Mouse (Mus musculus) cerebellum, adult 18-20 months (tissue): ENCODE measurements at regions not wholly inside any gene's neighbourhood (a gene's known extent, or its start where the extent isn't known, plus 50 kb on each side); places are given as distances from the start of the nearest gene placed in this dataset.

Source experiments
- DNase-seq, 2 experiments: peaks; one replicate each; pipeline ENCODE4 v3.0.0; 2021

DNA sequence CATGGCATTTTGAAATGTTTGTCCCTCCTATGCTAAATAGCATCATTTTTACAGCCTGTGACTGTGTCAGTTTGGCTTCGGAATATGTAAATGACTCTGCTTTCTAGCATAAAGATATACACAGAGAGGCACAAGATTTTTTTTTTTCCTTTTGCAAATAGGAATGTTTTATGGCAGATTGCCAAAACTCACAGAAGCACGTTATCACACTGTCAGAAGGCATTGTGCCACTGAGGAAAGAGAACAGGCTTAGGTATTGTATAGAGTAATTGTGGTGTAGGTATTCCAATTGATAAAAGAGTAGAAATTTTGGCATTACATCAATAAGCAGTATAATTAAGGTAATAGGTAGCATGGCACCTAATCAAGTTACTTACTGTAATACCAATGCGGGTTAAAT lies 988.5 kb upstream of the Tenm2 start:
- no peak for DNase-seq

- DNase-seq = no peak
Observed at GRCm38 (mm10) chr11:38203347-38203746, 967.6 kb upstream of the Tenm2 start.

DNA sequence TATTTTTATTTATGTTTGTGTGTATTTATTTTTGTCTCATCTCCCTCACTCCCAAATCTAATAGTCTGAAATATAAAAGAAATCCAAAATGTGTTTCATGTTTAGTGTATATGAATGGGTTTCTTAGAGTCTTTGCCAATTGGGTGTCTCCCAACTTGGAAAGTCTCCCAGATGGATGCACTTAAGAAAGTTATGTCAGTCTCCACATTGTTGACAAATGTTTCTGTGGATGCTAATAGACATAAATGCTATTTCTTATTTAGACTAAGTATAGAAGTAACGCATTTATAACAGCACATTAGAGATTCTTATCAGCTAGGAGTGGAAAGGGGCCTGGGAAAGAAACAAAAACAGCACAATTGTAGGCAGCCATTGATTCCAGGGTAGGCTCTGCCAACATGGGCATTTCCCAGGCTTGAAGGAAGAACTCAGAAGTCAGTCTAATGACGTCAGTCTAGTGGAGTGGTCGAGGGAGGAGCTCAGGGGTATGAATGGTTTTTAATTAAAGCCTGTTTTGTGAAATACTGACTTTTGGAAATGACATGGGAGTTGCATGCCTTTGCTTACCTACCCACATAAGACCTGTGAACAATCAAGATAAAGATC lies 965.5 kb upstream of the Tenm2 start:
- no peak for DNase-seq

GRCm38 (mm10) chr11:38193719-38194118 lies 958.0 kb upstream of the Tenm2 start:
- DNase-seq = peak in 1 of 2 experiments; percentile 2

DNA sequence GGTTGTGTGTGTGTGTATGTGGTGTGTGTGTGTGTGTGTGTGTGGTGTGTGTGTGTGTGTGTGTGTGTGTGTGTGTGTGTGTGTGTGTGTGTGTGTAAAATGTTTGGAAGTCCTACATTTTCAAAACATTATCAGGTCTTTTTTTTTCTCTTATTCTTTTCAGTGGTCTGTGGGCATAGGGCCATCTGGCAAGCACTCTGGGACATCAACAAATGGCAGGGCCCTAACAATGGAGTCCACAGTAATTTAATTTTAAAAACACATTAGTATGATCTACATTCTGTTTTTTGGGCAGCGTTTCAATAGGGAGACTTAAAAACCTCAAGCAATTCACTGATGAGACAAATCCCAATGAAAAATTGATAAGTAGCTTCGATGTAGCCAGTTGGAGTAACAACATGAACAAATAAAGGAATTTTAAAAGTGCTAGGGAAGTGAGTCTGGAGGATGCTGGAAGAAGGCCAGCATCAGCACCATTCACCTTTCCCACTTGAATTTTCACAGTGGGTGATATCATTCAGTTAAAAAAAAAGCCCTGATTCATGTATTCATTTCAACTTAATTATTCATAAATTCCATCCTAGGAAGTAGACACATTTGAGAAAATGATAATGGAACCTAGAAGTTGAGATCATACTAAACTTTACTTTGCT lies 956.3 kb upstream of the Tenm2 start:
- no peak for DNase-seq

DNA sequence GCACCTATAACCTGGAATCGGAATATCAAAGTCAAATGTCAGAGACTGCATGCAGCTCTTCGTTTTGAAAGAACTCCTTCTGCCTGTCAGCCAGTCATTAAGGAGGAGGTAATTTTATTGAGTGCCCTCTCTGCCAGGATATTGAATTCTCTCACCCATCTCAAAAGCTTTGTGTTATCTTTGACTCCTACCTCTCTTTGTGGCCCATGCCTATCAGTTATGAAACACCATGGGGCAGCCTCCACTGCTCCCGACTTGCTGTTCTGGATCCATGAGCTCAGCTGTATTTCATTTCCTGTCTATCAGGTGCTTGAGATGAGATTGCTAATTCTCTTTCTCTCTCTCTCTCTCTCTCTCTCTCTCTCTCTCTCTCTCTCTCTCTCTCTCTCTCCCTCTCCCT lies 955.7 kb upstream of the Tenm2 start:
- no peak for DNase-seq

GRCm38 (mm10) chr11:38170721-38171120 lies 935.0 kb upstream of the Tenm2 start:
- no peak for DNase-seq

DNA sequence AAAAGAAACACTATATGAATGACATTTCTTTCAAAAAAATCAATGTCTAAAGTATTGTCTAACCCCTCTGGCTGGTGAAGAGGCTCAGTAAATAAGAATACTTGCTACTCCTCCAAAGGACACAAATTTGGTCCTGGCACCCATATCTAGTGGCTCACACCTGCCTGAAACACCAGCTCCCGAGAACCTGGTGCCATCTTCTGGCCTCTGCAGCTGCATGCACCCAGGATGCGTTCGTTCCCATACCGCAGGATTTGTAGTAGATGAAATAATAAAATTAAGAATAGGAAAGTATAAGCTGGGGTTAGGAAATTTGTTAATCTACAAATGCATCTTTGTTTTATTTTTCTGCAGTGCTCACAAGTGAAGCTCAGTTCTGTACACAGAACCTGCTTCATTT lies 922.5 kb upstream of the Tenm2 start:
- DNase-seq = no peak

GRCm38 (mm10) chr11:38156944-38157343 lies 921.2 kb upstream of the Tenm2 start:
- no peak for DNase-seq

DNA sequence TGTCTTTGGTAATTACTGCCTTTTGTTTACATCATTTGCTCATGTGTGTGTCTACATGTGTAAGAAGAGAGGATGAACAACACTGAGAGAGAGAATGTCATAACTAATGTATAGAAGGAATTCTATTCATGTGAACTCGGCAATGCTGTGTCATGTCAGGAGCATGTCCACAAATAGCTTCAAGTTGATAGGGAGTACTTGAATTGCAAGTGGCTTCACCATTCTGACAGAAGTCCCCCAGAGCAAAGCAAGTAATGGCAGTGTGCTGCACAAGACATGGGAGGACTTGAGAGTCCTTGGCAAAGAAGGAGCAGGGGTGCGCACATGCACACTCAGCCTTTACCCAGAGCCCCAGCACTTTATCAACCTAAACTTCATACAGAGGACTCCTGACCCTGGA lies 919.9 kb upstream of the Tenm2 start:
- DNase-seq = no peak

DNA sequence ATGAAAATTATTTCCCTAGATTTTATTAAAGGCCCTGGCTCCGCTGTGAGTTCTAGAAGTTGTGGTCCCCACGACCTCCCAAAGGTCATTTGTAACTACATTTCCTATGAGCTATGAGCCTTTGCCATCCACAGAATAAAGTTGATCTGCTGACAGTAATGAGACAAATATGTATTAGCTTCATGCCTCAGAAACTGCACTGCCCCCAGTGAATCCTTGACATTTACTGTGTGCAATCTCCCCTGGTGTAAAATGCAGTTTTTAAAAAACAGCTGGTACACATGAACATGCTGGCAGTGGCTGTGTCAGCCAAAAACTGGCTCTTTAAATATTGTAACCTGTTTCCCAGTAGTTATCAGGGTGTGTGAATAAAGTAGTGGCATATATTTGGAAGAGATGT lies 907.7 kb upstream of the Tenm2 start:
- no peak for DNase-seq

DNA sequence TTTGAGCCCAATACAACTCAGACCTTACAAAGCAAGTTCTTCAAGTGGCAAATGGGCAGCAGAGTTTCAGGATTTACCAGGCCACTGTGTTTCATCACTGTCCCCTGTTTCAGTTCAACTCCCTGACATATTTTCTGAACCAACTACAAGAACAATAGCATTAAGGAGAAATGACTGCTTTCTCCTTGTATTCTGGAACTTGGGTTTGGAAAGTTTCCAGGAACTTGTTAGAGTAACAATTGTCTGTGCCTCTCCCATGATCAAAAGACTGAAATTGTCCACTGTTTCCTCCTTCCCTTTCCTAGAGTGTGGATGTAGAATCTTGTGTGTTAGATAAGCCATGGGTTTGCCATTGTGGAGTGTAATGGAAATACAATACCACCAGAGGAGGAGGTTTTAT lies 893.1 kb upstream of the Tenm2 start:
- DNase-seq = no peak

GRCm38 (mm10) chr11:38123789-38124330 lies 888.1 kb upstream of the Tenm2 start:
- no peak for DNase-seq

GRCm38 (mm10) chr11:38122474-38122873 lies 886.7 kb upstream of the Tenm2 start:
- no peak for DNase-seq

DNA sequence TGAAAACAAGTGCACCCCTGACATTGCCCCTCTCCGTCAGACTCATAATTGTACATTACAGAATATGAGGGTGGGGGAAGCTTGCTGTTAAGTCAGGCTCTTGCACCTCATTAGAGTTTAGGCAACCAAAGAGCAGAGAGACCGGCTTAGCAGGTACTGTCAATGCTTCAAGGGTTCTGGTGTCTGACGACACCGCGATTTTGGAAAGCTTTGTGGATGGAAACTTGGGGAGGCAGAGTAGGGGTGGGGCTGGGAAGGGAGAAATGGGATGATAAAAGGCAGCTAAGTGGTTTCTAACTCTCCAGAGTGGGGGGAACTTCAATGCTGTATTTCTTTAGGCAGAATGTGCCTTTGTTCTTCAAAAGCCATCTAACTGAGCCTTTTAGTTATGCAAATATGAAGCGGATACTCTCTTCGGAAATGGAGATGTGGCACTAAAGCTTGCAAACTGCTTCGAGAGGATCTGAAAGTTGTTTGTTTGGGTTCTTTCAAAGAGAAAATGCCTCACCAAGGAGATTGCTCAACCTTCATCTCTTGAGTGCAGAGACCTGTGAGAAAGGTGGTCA lies 885.4 kb upstream of the Tenm2 start:
- no peak for DNase-seq

DNA sequence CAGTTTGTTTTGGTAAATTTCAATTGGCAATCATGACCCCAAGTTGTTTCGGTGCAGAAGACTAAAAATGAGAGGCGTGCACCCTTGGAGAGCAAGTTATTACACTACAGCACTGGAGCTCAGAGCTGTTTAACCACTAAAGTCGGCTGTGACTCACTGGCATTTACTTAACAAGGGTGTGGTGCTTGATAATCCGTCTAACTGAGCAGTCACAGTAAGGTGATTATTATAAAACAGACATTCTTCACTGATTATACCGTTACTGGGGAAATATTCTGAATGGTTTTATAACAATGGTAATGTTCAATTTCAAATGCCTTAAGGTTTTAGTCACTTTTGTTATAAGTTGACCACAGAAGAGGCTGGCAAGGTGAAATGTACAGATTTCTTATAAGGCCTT lies 882.0 kb upstream of the Tenm2 start:
- DNase-seq = no peak

DNA sequence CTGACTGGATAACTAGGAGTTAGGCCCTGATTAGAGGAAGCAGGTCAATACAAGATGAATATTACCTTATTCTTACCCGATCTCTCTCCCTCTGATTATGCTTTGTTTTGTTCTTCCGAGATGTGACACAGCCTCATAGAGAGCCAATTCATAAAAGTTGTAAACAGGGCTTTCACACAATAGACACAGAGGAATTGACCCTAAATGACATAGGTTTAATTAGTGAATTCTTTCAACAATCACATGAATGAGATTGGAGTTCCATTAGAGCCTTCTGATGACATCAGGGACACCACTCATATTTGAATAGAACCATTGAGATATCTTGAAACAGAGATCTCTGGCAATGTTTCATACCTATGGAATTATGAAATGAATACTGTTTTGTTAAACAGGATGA lies 856.4 kb upstream of the Tenm2 start:
- no peak for DNase-seq

DNA sequence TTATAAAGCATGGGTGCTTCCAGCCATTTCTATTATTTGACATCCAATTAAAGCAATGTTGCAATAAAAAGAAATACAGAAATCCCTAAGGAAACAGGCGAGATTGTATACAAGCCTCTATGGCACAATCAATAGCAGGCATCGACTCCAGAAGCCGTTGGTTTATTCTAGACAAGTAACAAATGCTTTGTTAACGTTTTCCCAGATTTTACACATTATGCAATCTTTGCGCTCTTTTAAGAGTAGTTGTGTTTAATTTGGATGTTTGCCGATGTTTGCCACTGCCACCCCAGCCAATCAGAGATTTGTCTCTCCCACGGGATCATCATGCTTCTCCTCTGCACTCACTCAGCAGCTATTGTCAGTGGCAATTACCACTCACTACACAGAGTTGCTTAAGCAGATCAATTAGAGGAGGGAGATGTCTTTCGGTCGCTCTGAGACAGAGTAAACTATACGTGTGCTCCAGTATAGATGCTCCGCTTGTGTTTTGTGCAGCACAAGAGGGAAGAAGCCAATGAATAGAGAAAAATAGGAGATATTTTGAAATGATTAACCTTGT lies 839.5 kb upstream of the Tenm2 start:
- DNase-seq = no peak

DNA sequence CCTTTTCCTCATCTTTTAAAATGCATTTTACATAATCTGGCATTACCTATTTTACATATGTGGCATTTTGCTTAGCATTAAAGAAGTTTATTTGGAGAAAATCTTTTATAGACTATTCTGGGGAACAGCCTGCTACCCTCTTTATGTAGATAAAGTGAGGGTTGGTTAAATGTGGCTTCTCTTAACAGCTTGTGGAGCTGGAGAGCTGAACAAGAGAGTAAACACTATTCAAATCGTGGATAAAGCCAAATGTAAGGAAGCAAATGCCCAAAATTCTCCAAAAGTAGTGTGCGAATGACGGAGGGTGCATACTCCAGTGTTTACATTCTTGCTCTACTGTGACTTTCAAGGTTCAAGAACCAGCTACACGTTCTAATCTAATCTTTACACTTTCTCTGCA lies 833.9 kb upstream of the Tenm2 start:
- DNase-seq = no peak

DNA sequence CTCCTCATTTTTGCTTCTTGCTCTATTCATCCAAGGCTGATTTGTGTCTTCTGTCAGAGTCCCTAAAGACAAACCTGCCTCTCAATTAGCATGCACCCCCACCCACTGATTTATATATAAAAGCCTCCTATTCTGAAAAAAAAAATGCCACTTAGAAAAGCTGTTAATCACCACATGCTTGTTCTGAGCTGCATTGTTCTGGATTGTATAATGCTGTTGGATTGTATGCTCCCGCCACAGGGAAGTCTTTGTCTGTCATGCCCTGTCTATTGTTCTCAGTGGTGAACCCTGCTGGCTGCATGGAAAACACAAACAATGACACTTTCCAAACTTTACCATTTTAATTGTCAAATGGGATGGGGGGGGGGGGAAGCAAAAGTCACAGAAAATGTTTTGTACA lies 831.9 kb upstream of the Tenm2 start:
- peak in 1 of 2 experiments; percentile 1 for DNase-seq

DNA sequence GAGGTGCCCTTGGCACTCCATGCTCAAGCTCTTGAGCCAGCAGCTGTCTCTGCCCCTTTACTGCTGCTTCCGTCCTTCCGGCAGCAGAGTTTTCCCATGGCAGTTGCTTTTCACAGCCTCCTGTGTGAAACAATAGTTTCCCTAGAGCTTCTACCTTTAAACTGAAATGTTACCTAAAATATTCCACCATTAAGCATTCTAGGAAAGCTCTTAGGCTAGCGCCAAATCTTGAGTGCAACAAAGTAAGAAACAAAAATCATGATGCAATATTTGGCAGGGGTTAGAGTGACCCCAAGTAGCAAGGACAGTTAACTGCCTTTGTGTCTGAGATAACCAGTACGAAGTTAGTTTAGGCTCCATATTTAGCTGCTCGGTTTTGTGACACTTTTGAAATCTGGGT lies 830.3 kb upstream of the Tenm2 start:
- DNase-seq = no peak

- DNase-seq = no peak
Observed at GRCm38 (mm10) chr11:38060105-38060504, 824.3 kb upstream of the Tenm2 start.

DNA sequence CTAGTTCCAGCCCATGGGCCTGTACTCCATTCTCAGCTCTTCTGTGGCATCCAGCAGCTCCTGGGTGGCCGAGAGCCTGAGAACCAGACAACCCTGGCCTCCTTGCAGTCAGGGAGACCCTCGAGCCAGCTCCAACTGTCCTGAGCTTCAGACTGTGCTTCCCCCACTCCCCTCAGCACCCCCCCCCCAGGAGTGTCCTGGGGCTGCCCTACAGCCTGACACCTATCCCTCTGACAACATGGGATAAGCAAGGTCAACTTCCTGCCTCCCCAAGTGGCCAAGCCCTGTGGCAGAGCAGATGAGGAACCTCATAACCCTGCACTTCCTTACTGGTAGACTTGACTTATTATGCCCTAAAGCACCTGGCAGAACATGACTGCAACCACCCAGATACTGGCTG lies 823.1 kb upstream of the Tenm2 start:
- no peak for DNase-seq

- DNase-seq = no peak
Observed at GRCm38 (mm10) chr11:38036582-38036981, 800.8 kb upstream of the Tenm2 start.
